Mouse (Mus musculus) CH12.LX (cell line): Measurements from ENCODE around the gene BC005537. TPM values are rescaled to one million over a fixed set of nuclear protein-coding genes. Genes with fewer than 3 reads are reported as not detected.

ENCODE experiments used
- DNase-seq: peaks from one replicate; pipeline ENCODE4 v3.0.0-alpha.2; 2013; ENCODE audit errors: extremely low read depth
- H3K27ac ChIP-seq: 2 replicates; pipeline ENCODE4 v1.5.1; 2012; ENCODE audit warnings: low read depth, mild to moderate bottlenecking, control low read depth, moderate library complexity; ENCODE audit not compliant: insufficient read depth
- H3K27me3 ChIP-seq: replicated peaks from 2 replicates; pipeline ENCODE3; 2012; ENCODE audit warnings: inconsistent platforms
- H3K36me3 ChIP-seq, 2 experiments: replicated peaks in 1 of 2; 2 replicates each; pipeline versions ENCODE3 to v1.6.1; 2012; ENCODE audit warnings: inconsistent platforms in 1 of 2, low read length in 1 of 2, mild to moderate bottlenecking in 1 of 2, mixed read lengths in 1 of 2, moderate library complexity in 1 of 2; ENCODE audit not compliant: control insufficient read depth in 1 of 2, insufficient read depth in 1 of 2
- H3K4me1 ChIP-seq, 2 experiments: 2 replicates each; pipeline ENCODE4 v1.6.1; 2012; ENCODE audit warnings: inconsistent platforms in 1 of 2, moderate library complexity in 1 of 2; ENCODE audit not compliant: insufficient read depth in 2 of 2, control insufficient read depth in 1 of 2
- H3K4me2 ChIP-seq: 2 replicates; pipeline ENCODE4 v1.6.1; 2012; ENCODE audit warnings: low read depth, mild to moderate bottlenecking, control low read depth; ENCODE audit not compliant: poor library complexity, insufficient read depth, severe bottlenecking
- H3K4me3 ChIP-seq, 3 experiments: fragments of 150-350 bp in 1 of 3; sonication (generic) in 1 of 3; replicated peaks in 1 of 3; 2 replicates each; pipeline versions ENCODE3 to v1.5.1; 2011 to 2012; ENCODE audit warnings: low read depth in 2 of 3, low read length in 2 of 3, mild to moderate bottlenecking in 2 of 3, moderate library complexity in 2 of 3, control low read depth in 1 of 3, improper control_type of control experiment in 1 of 3, inconsistent platforms in 1 of 3, mixed read lengths in 1 of 3; ENCODE audit not compliant: poor library complexity in 1 of 3
- H3K79me2 ChIP-seq: replicated peaks from 2 replicates; pipeline ENCODE4 v1.6.1; 2012; ENCODE audit warnings: mild to moderate bottlenecking, moderate library complexity; ENCODE audit not compliant: control insufficient read depth, poor library complexity, insufficient read depth, severe bottlenecking; ENCODE audit errors: extremely low read depth
- H3K9ac ChIP-seq: 2 replicates; pipeline ENCODE4 v1.6.1; 2012; ENCODE audit warnings: low read depth, mild to moderate bottlenecking, control low read depth, moderate library complexity; ENCODE audit not compliant: insufficient read depth
- H3K9me3 ChIP-seq: replicated peaks from 2 replicates; pipeline ENCODE3; 2012; ENCODE audit warnings: low read length, inconsistent platforms, mixed read lengths
- BHLHE40 ChIP-seq: IDR thresholded peaks from 2 replicates; pipeline ENCODE4 v1.6.1; 2011; ENCODE audit warnings: mild to moderate bottlenecking, low read depth, low read length, improper control_type of control experiment
- CTCF ChIP-seq, 2 experiments: IDR thresholded peaks in 1 of 2; conservative IDR thresholded peaks in 1 of 2; 2 replicates each; pipeline ENCODE4 v1.5.1; 2011 to 2012; ENCODE audit warnings: low read depth in 2 of 2, low read length in 2 of 2, improper control_type of control experiment in 1 of 2, inconsistent platforms in 1 of 2, mild to moderate bottlenecking in 1 of 2, moderate library complexity in 1 of 2
- GABPA ChIP-seq: IDR thresholded peaks from 2 replicates; pipeline ENCODE4 v1.6.1; 2012; ENCODE audit warnings: low read depth, low read length, improper control_type of control experiment, inconsistent platforms; ENCODE audit not compliant: insufficient replicate concordance
- MAFK ChIP-seq: IDR thresholded peaks from 2 replicates; pipeline ENCODE4 v1.6.1; 2011; ENCODE audit warnings: low read length, improper control_type of control experiment; ENCODE audit not compliant: insufficient replicate concordance
- MEF2A ChIP-seq: IDR thresholded peaks from 2 replicates; pipeline ENCODE4 v1.6.1; 2014; ENCODE audit warnings: low read depth, mild to moderate bottlenecking, inconsistent platforms, low read length, improper control_type of control experiment, borderline replicate concordance
- NRF1 ChIP-seq: IDR thresholded peaks from 2 replicates; pipeline ENCODE4 v1.6.1; 2014; ENCODE audit warnings: low read depth, mild to moderate bottlenecking, inconsistent platforms, low read length, improper control_type of control experiment, moderate library complexity
- RAD21 ChIP-seq: IDR thresholded peaks from 2 replicates; pipeline ENCODE4 v1.6.1; 2011; ENCODE audit warnings: low read depth, mild to moderate bottlenecking, low read length, improper control_type of control experiment, moderate library complexity
- TCF12 ChIP-seq: IDR thresholded peaks from 2 replicates; pipeline ENCODE4 v1.6.1; 2014; ENCODE audit warnings: low read depth, mild to moderate bottlenecking, inconsistent platforms, low read length, improper control_type of control experiment
- UBTF ChIP-seq: IDR thresholded peaks from 2 replicates; pipeline ENCODE4 v1.6.1; 2012; ENCODE audit warnings: low read depth, mild to moderate bottlenecking, inconsistent platforms, low read length, improper control_type of control experiment, moderate library complexity
- USF1 ChIP-seq: IDR thresholded peaks from 2 replicates; pipeline ENCODE4 v1.6.1; 2014; ENCODE audit warnings: low read depth, mild to moderate bottlenecking, inconsistent platforms, low read length, improper control_type of control experiment
- USF2 ChIP-seq: conservative IDR thresholded peaks from 2 replicates; pipeline ENCODE4 v1.6.1; 2011; ENCODE audit warnings: low read depth, low read length, improper control_type of control experiment
- ZC3H11A ChIP-seq: IDR thresholded peaks from 2 replicates; pipeline ENCODE4 v1.6.1; 2012; ENCODE audit warnings: low read depth, mild to moderate bottlenecking, inconsistent platforms, low read length, improper control_type of control experiment
- ZKSCAN1 ChIP-seq: IDR thresholded peaks from 2 replicates; pipeline ENCODE4 v1.6.1; 2012; ENCODE audit warnings: low read depth, inconsistent platforms, low read length, improper control_type of control experiment, borderline replicate concordance
- ZMIZ1 ChIP-seq: IDR thresholded peaks from 2 replicates; pipeline ENCODE4 v1.6.1; 2012; ENCODE audit warnings: low read depth, mild to moderate bottlenecking, inconsistent platforms, low read length, improper control_type of control experiment
- dilution Hi-C: fragments of 300-500 bp; cut with MboI; formaldehyde crosslinking; loops from 2 replicates; pipeline ENCODE4 v1.14.3; 2020; ENCODE audit warnings: low sequenced_read_pairs; ENCODE audit not compliant: extremely low pct_unique_long_range_greater_than_20kb, extremely low pct_ligation_motif_present
- in situ Hi-C: fragments of 300-500 bp; cut with MboI; formaldehyde crosslinking; loops from 3 replicates; pipeline ENCODE4 v1.14.3; 2019; ENCODE audit warnings: low sequenced_read_pairs, low pct_ligation_motif_present, low pct_unique_long_range_greater_than_20kb, mixed read lengths
- polyA plus RNA-seq: library from polyadenylated mRNA; unstranded; fragments of >175 nt; gene quantifications from 2 replicates; pipeline ENCODE4 v1.2.1, GENCODE M21; 2012; ENCODE audit warnings: low read depth; ENCODE audit not compliant: insufficient read length
- total RNA-seq, 2 experiments: library from RNA; depleted of rRNA; stranded (reverse); fragments of 300-350 nt in 1 of 2; fragments of >200 nt in 1 of 2; gene quantifications; 2 replicates each; pipeline ENCODE4 v1.2.3; 2012 to 2014

BC005537 gene
- total and polyA plus RNA-seq, 3 experiments = 21.8 to 47.7 (median 39.0) TPM

DNA sequence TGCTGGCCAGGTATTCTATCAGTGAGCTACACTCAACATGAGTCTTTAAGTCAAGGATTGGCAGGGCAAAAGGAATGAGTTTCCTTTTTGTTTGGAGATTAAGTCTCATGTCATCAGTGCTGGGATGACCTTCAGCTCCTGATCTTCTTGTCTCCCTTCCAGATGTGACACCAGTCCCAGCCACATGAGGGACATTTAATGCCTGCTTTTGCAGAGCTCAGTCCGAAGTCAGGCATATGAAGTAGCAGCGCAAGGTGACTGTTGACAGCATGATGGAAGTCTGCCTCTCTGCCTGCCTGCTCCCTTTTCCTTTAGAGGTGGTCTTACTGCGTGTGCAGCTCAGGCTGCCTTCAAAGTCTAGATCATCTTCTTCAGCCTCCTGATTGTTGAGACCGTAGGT is 23.2 kb downstream of the BC005537 start:
- Histone ChIP-seq H3K4me2 (no peak overlapping the region), H3K79me2 (no peaks in the 10 kb centered on the region; the same call in 1 of the 2 replicates), H3K27ac (no peak overlapping the region), H3K4me1 (peaks cover 0 to 5% of the 10 kb centered on the region in 2 experiments; a peak in 1 of 4 replicates), H3K36me3 (peaks cover 14 to 55% of the 10 kb centered on the region in 2 experiments), H3K9me3 (no peaks in the 10 kb centered on the region), H3K4me3 (no peak overlapping the region), H3K27me3 (no peaks in the 10 kb centered on the region), H3K9ac (no peak overlapping the region)
- DNase-seq = no peak
- dilution Hi-C loops = no loop called here
- in situ Hi-C loops = no loop called here
- no peak for TF ChIP-seq ZC3H11A
- TF ChIP-seq UBTF = no peak
- no peak for TF ChIP-seq TCF12

DNA sequence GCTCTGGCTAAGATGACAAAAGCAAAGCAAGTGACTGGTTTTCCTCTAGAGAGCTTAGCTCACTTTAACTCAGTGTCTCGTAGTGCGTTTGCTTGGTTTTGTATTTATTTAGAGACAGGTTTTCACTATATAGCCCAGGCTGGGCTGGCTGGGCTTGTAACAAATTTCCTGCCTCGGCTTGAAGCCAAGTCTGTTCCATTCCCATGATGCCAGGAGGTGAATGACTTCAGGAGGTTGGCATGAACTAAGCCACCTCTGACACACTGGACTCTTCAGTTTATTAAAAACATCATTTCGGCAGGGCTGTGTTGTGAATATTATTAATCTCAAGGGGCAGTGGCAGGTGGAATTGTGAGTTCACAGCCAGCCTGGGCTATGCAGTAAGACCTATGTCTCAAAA is 24.1 kb downstream of the BC005537 start:
- no peak overlapping the region for H3K4me2 ChIP-seq
- in situ Hi-C loops = no loop called here

GRCm38 (mm10) chr13:24826116-24826515 is 24.7 kb downstream of the BC005537 start:
- Histone ChIP-seq H3K9me3 (no peaks in the 10 kb centered on the region), H3K4me2 (no peak overlapping the region), H3K9ac (no peak overlapping the region), H3K27ac (no peak overlapping the region), H3K79me2 (no peaks in the 10 kb centered on the region; the same call in none of the 2 replicates), H3K4me1 (peaks cover 0 to 9% of the 10 kb centered on the region in 2 experiments; a peak in 1 of 4 replicates), H3K36me3 (peaks cover 7 to 46% of the 10 kb centered on the region in 2 experiments), H3K4me3 (no peak overlapping the region), H3K27me3 (no peaks in the 10 kb centered on the region)
- dilution Hi-C loops = no loop called here
- TF ChIP-seq ZC3H11A (no peak), NRF1 (no peak), RAD21 (no peak), USF2 (no peak), USF1 (no peak), MEF2A (no peak), ZMIZ1 (no peak), ZKSCAN1 (no peak), CTCF (conservative IDR thresholded peaks at IDR 0.05 in 1 of 2, IDR thresholded peaks at IDR 0.05 in 1 of 2; ENCODE audit: low read depth in 2 of 2, low read length in 2 of 2) (no peak), MAFK (no peak)
- in situ Hi-C loops = no loop called here
- DNase-seq = no peak

More for the DNA sequence above, 24.1 kb downstream of the BC005537 start:
- dilution Hi-C loops = no loop called here
- Histone ChIP-seq H3K27ac (no peak overlapping the region), H3K9ac (no peak overlapping the region), H3K36me3 (peaks cover 9 to 48% of the 10 kb centered on the region in 2 experiments), H3K79me2 (no peaks in the 10 kb centered on the region; the same call in none of the 2 replicates), H3K4me1 (peaks cover 0 to 9% of the 10 kb centered on the region in 2 experiments; a peak in 1 of 4 replicates), H3K27me3 (no peaks in the 10 kb centered on the region), H3K4me3 (no peak overlapping the region), H3K9me3 (no peaks in the 10 kb centered on the region)
- TF ChIP-seq GABPA (no peak), UBTF (no peak), BHLHE40 (no peak), CTCF (conservative IDR thresholded peaks at IDR 0.05 in 1 of 2, IDR thresholded peaks at IDR 0.05 in 1 of 2; ENCODE audit: low read depth in 2 of 2, low read length in 2 of 2) (no peak)
- DNase-seq = no peak
